Mouse (Mus musculus) small intestine, adult 2 months (tissue): ENCODE data around the gene Ffar3.

Experiments
- CTCF ChIP-seq: fragments of 200-500 bp; IDR thresholded peaks from 2 replicates; pipeline ENCODE4 v1.5.1; 2012; ENCODE audit warnings: low read depth, mild to moderate bottlenecking, control low read depth, inconsistent platforms, low read length, moderate library complexity, mixed read lengths; ENCODE audit not compliant: insufficient replicate concordance, insufficient read length; ENCODE audit errors: extremely low read depth
- POLR2A ChIP-seq: fragments of 200-500 bp; IDR thresholded peaks from 2 replicates; pipeline ENCODE4 v1.6.1; 2012; ENCODE audit warnings: low read depth, mild to moderate bottlenecking, control low read depth, inconsistent platforms, low read length, moderate library complexity

GRCm38 (mm10) chr7:30884047-30884446 lies 28.1 kb upstream of the Ffar3 start:
- TF ChIP-seq CTCF (no peak), POLR2A (no peak)
